Mouse (Mus musculus): ENCODE data around the gene Rab5c. TPM values are rescaled to one million over a fixed set of nuclear protein-coding genes. Genes with fewer than 3 reads are reported as not detected.

Gene Rab5c
- polyA plus RNA-seq, 1 experiment from 2014 or later: 41.6 TPM

- Histone ChIP-seq H3K9me3 (ENCODE audit: control insufficient read depth, low read length) (no peaks in the 10 kb centered on the region), H3K27ac (ENCODE audit: low read length) (no peak overlapping the region), H3K9ac (ENCODE audit: low read depth, low read length) (no peak overlapping the region), H3K4me3 (ENCODE audit: low read length) (no peak overlapping the region), H3K27me3 (replicated peaks; ENCODE audit: control insufficient read depth, insufficient read depth, low read length) (peaks cover 30% of the 10 kb centered on the region), H3K4me1 (ENCODE audit: control insufficient read depth, insufficient read depth, low read length) (peaks cover 10% of the 10 kb centered on the region), H3K4me2 (ENCODE audit: low read depth, low read length) (no peak overlapping the region), H3K36me3 (ENCODE audit: control insufficient read depth, insufficient read depth, low read length) (no peaks in the 10 kb centered on the region)
- 84% methylated on average over 12 of the region's 12 CpGs for WGBS
- no peak for ATAC-seq
Measured at GRCm38 (mm10) chr11:100757566-100757965, 19.6 kb upstream of the Rab5c start.

- H3K27me3 ChIP-seq (replicated peaks; ENCODE audit: control insufficient read depth, insufficient read depth, low read length): peaks cover 24% of the 10 kb centered on the region
- WGBS: 63% methylated on average over 6 of the region's 6 CpGs
- ATAC-seq: no peak
Measured at GRCm38 (mm10) chr11:100756476-100756875, 18.5 kb upstream of the Rab5c start.

DNA sequence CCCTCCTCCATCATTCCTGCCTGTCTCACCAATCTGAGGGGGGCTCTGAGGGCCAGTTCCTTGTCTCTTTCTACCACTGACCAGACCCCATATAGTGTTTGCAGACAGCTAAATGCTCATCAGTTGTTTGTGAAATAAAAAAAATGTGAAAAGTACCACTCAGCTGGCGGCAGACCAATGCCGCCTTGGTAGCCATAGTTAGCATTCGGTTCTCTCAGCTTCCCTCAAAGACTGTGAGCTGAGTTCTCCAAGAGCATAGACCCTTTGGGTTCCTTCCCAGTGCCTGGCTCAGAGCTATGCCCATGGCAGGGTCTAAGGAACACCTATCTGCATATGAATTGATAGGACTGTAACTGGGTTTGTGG, 16.7 kb upstream of the Rab5c start:
- H3K27ac ChIP-seq (ENCODE audit: low read length): no peak overlapping the region
- H3K9ac ChIP-seq (ENCODE audit: low read depth, low read length): no peak overlapping the region
- no peaks in the 10 kb centered on the region for H3K9me3 ChIP-seq (ENCODE audit: control insufficient read depth, low read length)
- no peaks in the 10 kb centered on the region for H3K36me3 ChIP-seq (ENCODE audit: control insufficient read depth, insufficient read depth, low read length)
- no peak overlapping the region for H3K4me2 ChIP-seq (ENCODE audit: low read depth, low read length)
- H3K4me1 ChIP-seq (ENCODE audit: control insufficient read depth, insufficient read depth, low read length): peaks cover 7% of the 10 kb centered on the region
- peaks cover 15% of the 10 kb centered on the region for H3K27me3 ChIP-seq (replicated peaks; ENCODE audit: control insufficient read depth, insufficient read depth, low read length)
- WGBS: 88% methylated on average over 3 of the region's 3 CpGs
- no peak for ATAC-seq
- no peak overlapping the region for H3K4me3 ChIP-seq (ENCODE audit: low read length)

More at GRCm38 (mm10) chr11:100756476-100756875, 18.5 kb upstream of the Rab5c start:
- no peak overlapping the region for H3K9ac ChIP-seq (ENCODE audit: low read depth, low read length)
- H3K4me3 ChIP-seq (ENCODE audit: low read length): no peak overlapping the region
- H3K9me3 ChIP-seq (ENCODE audit: control insufficient read depth, low read length): no peaks in the 10 kb centered on the region
- H3K4me2 ChIP-seq (ENCODE audit: low read depth, low read length): no peak overlapping the region
- no peaks in the 10 kb centered on the region for H3K36me3 ChIP-seq (ENCODE audit: control insufficient read depth, insufficient read depth, low read length)
- H3K4me1 ChIP-seq (ENCODE audit: control insufficient read depth, insufficient read depth, low read length): peaks cover 10% of the 10 kb centered on the region
- H3K27ac ChIP-seq (ENCODE audit: low read length): no peak overlapping the region

DNA sequence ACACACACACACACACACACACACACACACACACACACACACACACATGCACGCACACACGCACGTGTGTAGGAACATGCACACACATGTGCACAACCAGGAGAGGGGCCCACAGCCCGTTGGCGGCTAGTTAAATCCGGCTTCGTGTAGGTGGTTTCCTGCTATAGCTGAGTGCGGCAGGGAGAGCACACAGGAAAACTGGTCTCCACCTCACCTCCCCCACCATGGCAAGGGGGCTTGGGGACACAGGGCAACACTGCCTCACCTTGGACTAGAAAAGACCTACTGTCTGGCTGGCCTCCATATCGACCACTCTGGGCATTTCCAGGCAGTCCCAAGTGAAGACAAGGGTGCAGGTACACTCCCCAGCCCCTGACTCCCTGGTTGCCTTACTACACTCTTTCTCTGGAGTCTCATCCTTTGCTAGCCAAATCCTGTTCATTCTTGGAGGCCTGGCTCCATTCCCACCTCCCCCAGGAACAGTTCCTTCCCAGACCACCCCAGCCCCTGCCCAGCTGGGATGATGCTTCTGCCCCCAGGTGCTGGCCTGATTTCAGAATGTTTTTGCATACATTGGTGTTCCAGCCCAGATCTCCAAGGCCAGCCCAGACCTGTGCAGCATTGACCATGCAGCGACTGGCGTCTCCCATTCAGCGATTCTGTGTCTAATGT, 16.1 kb upstream of the Rab5c start:
- Histone ChIP-seq H3K27ac (ENCODE audit: low read length) (no peak overlapping the region), H3K9me3 (ENCODE audit: control insufficient read depth, low read length) (no peaks in the 10 kb centered on the region), H3K9ac (ENCODE audit: low read depth, low read length) (no peak overlapping the region), H3K36me3 (ENCODE audit: control insufficient read depth, insufficient read depth, low read length) (no peaks in the 10 kb centered on the region), H3K4me3 (ENCODE audit: low read length) (no peak overlapping the region), H3K4me2 (ENCODE audit: low read depth, low read length) (no peak overlapping the region), H3K4me1 (ENCODE audit: control insufficient read depth, insufficient read depth, low read length) (0 out of 2 replicates have a peak, but pooled peaks cover 2% of the 10 kb centered on the region), H3K27me3 (replicated peaks; ENCODE audit: control insufficient read depth, insufficient read depth, low read length) (peaks cover 13% of the 10 kb centered on the region)
- no peak for ATAC-seq
- 83% methylated on average over 12 of the region's 12 CpGs for WGBS

GRCm38 (mm10) chr11:100752294-100752693, 14.3 kb upstream of the Rab5c start:
- Histone ChIP-seq H3K27ac (ENCODE audit: low read length) (no peak overlapping the region), H3K9me3 (ENCODE audit: control insufficient read depth, low read length) (no peaks in the 10 kb centered on the region), H3K27me3 (replicated peaks; ENCODE audit: control insufficient read depth, insufficient read depth, low read length) (peaks cover 6% of the 10 kb centered on the region), H3K4me3 (ENCODE audit: low read length) (no peak overlapping the region), H3K36me3 (ENCODE audit: control insufficient read depth, insufficient read depth, low read length) (no peaks in the 10 kb centered on the region), H3K9ac (ENCODE audit: low read depth, low read length) (no peak overlapping the region), H3K4me1 (ENCODE audit: control insufficient read depth, insufficient read depth, low read length) (no peaks in the 10 kb centered on the region), H3K4me2 (ENCODE audit: low read depth, low read length) (no peak overlapping the region)
- ATAC-seq: no peak
- 26% methylated on average over 10 of the region's 10 CpGs for WGBS

DNA sequence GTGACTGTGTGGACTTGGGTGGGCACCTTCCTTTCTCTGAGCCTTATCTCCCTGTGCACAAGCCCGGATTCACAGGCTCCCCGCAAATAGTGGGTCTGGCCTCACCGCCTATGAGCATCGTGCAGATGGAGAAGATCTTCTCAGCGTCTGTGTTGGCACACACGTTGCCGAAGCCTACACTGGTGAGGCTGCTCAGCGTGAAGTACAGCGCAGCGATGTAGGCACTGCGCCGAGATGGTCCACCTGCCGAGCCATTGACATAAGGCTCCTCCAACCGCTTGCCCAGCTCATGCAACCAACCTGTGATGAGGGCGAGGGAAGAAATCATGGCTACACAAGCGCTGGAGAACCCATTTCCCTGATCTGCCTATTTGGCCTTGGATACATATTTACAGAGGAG, 12.1 kb upstream of the Rab5c start:
- Histone ChIP-seq H3K4me2 (ENCODE audit: low read depth, low read length) (no peak overlapping the region), H3K27me3 (replicated peaks; ENCODE audit: control insufficient read depth, insufficient read depth, low read length) (peaks cover 6% of the 10 kb centered on the region), H3K27ac (ENCODE audit: low read length) (no peak overlapping the region), H3K4me3 (ENCODE audit: low read length) (no peak overlapping the region), H3K4me1 (ENCODE audit: control insufficient read depth, insufficient read depth, low read length) (no peaks in the 10 kb centered on the region), H3K9ac (ENCODE audit: low read depth, low read length) (no peak overlapping the region), H3K9me3 (ENCODE audit: control insufficient read depth, low read length) (no peaks in the 10 kb centered on the region), H3K36me3 (ENCODE audit: control insufficient read depth, insufficient read depth, low read length) (no peaks in the 10 kb centered on the region)
- WGBS: 85% methylated on average over 16 of the region's 16 CpGs
- no peak for ATAC-seq

DNA sequence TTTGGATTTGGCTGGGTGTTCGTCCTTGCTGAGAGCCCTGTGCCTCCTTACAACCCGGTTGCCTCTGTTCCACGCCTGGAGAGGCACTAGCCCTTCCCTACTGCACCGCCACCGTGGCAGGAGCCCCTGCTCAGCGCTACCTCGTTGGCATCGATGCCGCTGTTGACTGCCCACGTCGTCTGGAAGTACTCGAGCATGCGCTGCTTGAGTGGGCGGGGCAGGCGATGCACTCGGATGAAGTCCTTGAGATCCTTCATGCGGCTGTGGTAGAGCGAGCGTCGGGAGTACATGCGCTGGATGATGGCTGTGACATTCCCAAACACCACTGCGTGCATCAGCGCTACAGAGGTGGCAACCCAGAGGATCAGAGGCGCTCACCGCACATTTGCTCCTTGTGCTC, 11.5 kb upstream of the Rab5c start:
- H3K9me3 ChIP-seq (ENCODE audit: control insufficient read depth, low read length): no peaks in the 10 kb centered on the region
- 48% methylated on average over 25 of the region's 25 CpGs for WGBS
- no peaks in the 10 kb centered on the region for H3K4me1 ChIP-seq (ENCODE audit: control insufficient read depth, insufficient read depth, low read length)
- no peak overlapping the region for H3K4me2 ChIP-seq (ENCODE audit: low read depth, low read length)
- H3K27ac ChIP-seq (ENCODE audit: low read length): no peak overlapping the region
- H3K4me3 ChIP-seq (ENCODE audit: low read length): no peak overlapping the region
- H3K36me3 ChIP-seq (ENCODE audit: control insufficient read depth, insufficient read depth, low read length): no peaks in the 10 kb centered on the region
- ATAC-seq: no peak
- no peak overlapping the region for H3K9ac ChIP-seq (ENCODE audit: low read depth, low read length)
- H3K27me3 ChIP-seq (replicated peaks; ENCODE audit: control insufficient read depth, insufficient read depth, low read length): peaks cover 6% of the 10 kb centered on the region

DNA sequence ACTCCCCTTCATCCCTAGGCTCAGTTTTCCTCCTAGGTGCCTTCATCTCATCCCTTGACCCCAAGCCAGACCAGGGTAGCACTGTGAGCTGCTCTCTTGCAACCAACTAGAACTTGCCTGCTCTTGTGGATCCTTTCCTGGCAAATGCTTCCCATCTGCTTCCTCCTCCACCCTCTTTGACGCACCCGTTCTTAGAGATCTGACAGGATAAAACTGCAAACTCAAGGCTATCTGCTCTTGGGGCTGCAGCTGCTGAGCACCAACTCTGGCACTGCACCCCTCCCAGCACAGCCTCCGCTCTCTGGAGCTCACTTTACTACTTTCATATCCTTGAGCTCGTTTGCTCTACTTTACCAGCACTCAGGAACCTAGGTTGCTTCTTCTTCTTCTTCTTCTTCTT, 10.6 kb upstream of the Rab5c start:
- no peaks in the 10 kb centered on the region for H3K36me3 ChIP-seq (ENCODE audit: control insufficient read depth, insufficient read depth, low read length)
- no peak overlapping the region for H3K4me3 ChIP-seq (ENCODE audit: low read length)
- no peak overlapping the region for H3K9ac ChIP-seq (ENCODE audit: low read depth, low read length)
- WGBS: 57% methylated on average over 4 of the region's 4 CpGs
- no peak overlapping the region for H3K27ac ChIP-seq (ENCODE audit: low read length)
- H3K9me3 ChIP-seq (ENCODE audit: control insufficient read depth, low read length): no peaks in the 10 kb centered on the region
- peaks cover 6% of the 10 kb centered on the region for H3K27me3 ChIP-seq (replicated peaks; ENCODE audit: control insufficient read depth, insufficient read depth, low read length)
- no peaks in the 10 kb centered on the region for H3K4me1 ChIP-seq (ENCODE audit: control insufficient read depth, insufficient read depth, low read length)
- no peak overlapping the region for H3K4me2 ChIP-seq (ENCODE audit: low read depth, low read length)
- ATAC-seq: no peak

GRCm38 (mm10) chr11:100747114-100747513, 9.1 kb upstream of the Rab5c start:
- no peaks in the 10 kb centered on the region for H3K9me3 ChIP-seq (ENCODE audit: control insufficient read depth, low read length)

GRCm38 (mm10) chr11:100746546-100746945, 8.5 kb upstream of the Rab5c start:
- 79% methylated on average over 10 of the region's 10 CpGs for WGBS
- no peak overlapping the region for H3K9ac ChIP-seq (ENCODE audit: low read depth, low read length)
- H3K27me3 ChIP-seq (replicated peaks; ENCODE audit: control insufficient read depth, insufficient read depth, low read length): peaks cover 6% of the 10 kb centered on the region
- H3K27ac ChIP-seq (ENCODE audit: low read length): no peak overlapping the region
- H3K4me1 ChIP-seq (ENCODE audit: control insufficient read depth, insufficient read depth, low read length): no peaks in the 10 kb centered on the region
- no peak for ATAC-seq
- H3K4me2 ChIP-seq (ENCODE audit: low read depth, low read length): no peak overlapping the region
- no peak overlapping the region for H3K4me3 ChIP-seq (ENCODE audit: low read length)
- no peaks in the 10 kb centered on the region for H3K9me3 ChIP-seq (ENCODE audit: control insufficient read depth, low read length)
- H3K36me3 ChIP-seq (ENCODE audit: control insufficient read depth, insufficient read depth, low read length): no peaks in the 10 kb centered on the region

More at GRCm38 (mm10) chr11:100747114-100747513, 9.1 kb upstream of the Rab5c start:
- ATAC-seq: no peak
- WGBS: 67% methylated on average over 5 of the region's 5 CpGs
- H3K27ac ChIP-seq (ENCODE audit: low read length): no peak overlapping the region
- H3K4me2 ChIP-seq (ENCODE audit: low read depth, low read length): no peak overlapping the region
- H3K4me1 ChIP-seq (ENCODE audit: control insufficient read depth, insufficient read depth, low read length): no peaks in the 10 kb centered on the region
- H3K4me3 ChIP-seq (ENCODE audit: low read length): no peak overlapping the region
- peaks cover 6% of the 10 kb centered on the region for H3K27me3 ChIP-seq (replicated peaks; ENCODE audit: control insufficient read depth, insufficient read depth, low read length)
- no peaks in the 10 kb centered on the region for H3K36me3 ChIP-seq (ENCODE audit: control insufficient read depth, insufficient read depth, low read length)
- no peak overlapping the region for H3K9ac ChIP-seq (ENCODE audit: low read depth, low read length)

All from intestine, embryonic 16.5 days (tissue).